Mouse (Mus musculus): ENCODE data around the gene Hnrnpa3.
"Not testable (repeated sequence)": the region's sequence is repeated elsewhere in the genome, so short reads cannot be mapped to it uniquely, and the experiment has no call there.

Hnrnpa3 gene

DNA sequence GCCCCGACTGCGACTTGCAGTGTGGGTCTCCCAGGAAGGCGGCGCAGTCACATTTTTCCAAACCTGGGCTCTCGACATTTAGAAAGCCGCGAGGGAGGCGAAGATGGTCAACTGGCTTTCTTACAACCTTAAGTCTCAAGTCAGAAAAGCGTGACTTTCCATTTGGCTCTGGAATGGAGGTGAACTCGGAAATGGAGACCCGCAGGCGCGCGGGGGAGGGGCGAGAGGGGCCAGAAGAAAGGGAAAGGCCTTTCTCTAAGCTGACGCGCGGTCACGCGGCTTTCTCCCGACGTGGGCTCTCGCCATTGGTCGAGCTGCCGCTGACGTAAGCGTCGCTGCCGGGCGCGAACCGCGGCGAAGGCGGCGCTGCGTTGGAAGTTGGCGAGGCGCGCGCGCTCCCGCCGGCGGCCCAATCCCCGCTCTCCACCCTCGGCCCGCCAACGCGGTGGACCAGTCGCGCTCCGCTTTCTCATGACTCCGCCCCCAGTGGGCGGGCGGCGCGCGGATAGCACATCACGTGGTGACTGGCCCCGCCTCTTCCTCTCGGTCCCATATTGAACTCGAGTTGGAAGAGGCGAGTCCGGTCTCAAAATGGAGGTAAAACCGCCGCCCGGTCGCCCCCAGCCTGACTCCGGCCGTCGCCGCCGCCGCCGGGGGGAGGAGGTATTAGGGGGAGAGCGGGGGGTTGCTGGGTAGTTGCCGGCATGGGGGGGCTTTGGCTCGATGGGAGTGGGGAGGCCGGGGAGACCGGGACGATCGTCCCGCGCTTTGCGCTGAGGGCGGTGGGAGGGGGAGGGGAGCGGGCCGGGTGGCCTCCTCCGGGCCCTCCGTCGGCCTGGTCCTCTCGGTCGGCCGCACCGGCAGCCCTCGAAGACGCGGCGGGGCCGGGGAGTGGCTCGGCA is at the start of gene Hnrnpa3:
Gene Hnrnpa3 (plus strand): TSS at position 535 of the 902 bp plus-strand sequence.
- DNase-seq (ENCODE audit: low spot score in 2 of 2): peak; percentile 96 to 98

DNA sequence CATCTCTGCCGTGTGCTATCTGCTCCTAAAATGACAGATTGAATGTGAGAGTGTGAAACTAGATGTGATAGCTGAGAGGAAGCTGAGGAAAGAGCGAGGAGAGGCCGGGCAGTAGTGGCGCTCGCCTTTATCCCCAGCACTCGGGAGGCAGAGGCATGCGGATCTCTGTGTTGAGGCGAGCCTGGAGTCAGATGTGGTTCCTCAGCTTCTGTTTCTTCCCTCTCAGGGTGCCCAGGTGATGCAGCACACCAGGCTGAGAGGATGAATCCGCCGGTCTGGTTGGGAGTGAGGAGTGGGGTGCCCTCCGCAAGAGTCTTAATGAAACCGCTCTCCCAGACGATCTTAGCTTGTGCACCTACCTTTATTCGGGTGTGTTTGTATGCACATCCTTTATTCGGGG is 49.1 kb upstream of the Hnrnpa3 start:
- DNase-seq (ENCODE audit: low spot score in 2 of 2): no peak

DNA sequence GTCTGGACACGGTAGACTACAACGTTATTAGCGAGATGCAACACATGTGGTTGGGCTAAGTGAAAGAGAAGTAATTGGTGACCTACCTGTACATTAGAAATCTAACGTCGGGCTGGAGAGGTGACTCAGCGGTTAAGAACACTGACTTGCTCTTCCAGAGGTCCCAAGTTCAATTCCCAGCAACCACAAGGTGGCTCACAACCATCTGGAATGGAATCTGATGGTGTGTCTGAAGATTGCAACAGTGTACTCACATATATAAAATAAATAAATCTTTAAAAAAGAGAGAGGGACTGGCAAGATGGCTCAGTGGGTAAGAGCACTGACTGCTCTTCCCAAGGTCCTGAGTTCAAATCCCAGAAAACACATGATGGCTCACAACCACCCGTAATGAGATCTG is 48.5 kb upstream of the Hnrnpa3 start:
- DNase-seq (ENCODE audit: low spot score in 2 of 2): not testable (repeated sequence)

DNA sequence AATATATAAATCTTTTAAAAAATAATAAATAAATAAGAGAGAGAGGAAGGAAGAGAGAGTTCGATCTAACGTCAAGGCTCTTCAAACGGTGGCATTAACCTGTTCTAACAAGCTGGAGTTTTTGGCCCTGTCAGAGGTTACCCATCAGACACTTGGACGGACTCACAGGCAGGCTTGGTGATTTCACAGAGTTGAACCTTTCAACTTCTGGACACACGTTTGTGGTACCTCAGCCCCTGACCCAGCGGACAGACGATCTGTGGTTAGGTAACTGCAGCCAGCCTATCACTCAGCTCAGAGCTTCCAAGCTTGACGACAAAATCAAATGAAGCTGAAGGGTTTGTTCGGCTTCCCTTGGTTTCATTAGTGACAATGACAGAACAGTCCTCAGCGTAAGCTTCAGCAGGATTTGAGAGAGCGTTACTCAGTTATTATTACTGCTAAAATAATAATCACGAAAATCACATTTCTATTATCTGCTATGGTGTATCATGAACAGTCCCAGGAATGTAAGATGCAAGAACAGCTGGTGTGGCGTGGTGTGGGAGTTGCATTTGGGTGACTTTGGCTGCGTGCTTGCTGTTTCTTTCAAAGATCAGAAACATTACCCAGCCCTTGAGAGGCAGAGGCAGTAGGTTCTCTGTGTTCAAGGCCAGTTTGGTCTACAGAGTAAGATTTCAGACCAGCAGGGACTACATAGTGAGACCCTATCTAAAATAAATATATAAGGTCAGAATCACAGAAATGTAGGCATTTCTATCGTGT is 47.8 kb upstream of the Hnrnpa3 start:
- peak in 1 of 2 experiments; percentile 18 for DNase-seq (ENCODE audit: low spot score in 2 of 2)

DNA sequence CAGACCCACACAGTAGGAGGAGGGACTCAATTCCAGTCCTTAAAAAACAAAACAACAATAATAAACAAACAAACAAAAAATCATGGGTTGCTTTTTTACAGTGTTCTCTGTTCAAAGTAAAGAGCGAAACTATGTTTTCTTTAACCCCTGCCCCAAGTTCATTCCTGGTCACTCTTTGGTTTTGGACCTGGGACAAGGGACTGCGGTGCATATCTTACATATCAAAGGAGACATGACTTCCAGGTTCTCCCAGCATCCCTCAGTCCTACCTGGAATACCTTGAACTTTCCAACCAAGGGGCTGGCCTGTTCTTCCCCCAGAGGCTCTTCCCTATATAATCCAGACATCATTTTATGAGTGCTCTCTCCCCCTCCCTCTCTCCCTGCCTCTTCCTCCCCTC is 47.1 kb upstream of the Hnrnpa3 start:
- DNase-seq (ENCODE audit: low spot score in 2 of 2): no peak

DNA sequence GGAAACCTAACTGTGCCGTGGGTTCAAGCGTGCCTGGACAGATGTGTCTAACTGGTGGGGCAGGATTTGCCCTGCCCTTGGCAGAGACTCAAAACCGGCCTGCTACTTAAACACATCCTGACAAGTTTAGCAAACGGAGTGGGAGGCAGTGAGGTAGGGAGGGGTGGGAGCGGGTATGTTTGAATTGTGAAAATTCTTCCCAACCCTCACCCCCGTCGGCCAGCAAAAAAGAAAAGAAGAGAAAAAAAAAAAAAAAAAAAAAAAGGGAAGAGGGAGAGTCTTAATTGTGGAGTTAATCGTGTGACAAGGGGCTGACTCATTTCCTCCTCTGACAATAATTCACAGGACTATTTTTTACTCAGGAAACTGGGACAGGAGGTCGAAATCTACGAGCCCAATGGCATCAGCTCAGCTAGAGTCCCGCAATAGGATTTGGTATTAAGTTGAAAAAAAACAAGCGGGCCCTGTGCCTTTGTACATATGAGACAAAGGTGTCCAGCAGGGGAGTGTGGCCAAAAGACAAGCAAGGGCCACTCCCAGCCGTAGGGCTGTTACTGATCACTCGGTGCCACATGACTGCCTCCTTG is 46.0 kb upstream of the Hnrnpa3 start:
- DNase-seq (ENCODE audit: low spot score in 2 of 2): peak; percentile 74 to 87

DNA sequence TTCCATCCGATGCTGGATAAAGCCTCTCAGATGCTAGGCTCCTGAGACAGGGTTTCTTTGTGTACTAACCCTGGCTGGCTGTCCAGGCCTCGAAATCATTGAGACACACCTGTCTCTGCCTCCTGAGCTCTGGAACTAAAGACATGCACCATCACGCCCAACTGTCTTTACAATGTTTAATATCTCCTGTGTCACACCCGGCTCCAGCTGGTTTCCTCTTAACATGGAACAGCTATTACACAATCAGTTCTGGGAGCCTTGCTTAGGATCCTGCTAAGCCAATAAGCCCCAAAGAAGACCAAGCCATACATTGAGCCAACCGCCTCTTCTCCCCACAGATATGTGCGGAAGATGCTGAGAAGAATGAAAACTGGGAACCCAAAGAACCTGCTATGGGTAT is 44.5 kb upstream of the Hnrnpa3 start:
- no peak for DNase-seq (ENCODE audit: low spot score in 2 of 2)

DNA sequence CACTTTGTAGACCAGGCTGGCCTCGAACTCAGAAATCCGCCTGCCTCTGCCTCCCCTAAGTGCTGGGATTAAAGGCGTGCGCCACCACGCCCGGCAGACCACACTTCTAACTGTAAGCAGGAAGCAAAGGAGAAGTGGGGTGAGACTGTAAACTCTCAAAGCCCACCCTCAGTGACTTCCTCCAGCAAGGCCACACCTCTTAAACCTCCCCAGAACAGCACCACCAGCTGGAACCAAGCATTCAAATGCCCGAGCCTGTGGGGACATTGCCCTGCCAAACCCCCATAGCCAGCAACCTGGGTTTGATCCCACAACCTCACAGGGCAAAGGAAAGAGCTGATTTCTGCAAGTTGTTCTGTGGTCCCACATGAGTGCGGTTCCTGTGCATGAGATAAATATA is 42.1 kb upstream of the Hnrnpa3 start:
- DNase-seq (ENCODE audit: low spot score in 2 of 2): no peak

DNA sequence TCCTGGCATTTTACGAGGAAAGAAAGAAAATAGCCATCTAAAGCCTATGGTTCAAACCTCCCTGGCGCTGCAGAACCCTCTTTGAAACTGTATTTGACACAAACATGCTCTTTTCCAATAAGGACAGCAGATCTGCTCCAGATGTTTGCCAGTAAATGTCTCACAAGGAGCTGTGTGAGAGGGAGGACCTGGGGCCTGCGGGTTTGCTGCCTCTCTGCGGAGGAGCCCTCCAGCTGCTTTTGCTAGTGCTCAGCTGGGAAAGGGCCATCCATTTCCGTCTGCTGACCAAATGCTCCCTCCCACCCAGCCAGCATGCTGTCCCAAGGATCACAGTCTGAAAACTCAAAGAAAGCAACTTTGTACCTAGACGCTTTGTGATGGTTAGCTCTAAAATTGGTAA is 40.3 kb upstream of the Hnrnpa3 start:
- no peak for DNase-seq (ENCODE audit: low spot score in 2 of 2)

DNA sequence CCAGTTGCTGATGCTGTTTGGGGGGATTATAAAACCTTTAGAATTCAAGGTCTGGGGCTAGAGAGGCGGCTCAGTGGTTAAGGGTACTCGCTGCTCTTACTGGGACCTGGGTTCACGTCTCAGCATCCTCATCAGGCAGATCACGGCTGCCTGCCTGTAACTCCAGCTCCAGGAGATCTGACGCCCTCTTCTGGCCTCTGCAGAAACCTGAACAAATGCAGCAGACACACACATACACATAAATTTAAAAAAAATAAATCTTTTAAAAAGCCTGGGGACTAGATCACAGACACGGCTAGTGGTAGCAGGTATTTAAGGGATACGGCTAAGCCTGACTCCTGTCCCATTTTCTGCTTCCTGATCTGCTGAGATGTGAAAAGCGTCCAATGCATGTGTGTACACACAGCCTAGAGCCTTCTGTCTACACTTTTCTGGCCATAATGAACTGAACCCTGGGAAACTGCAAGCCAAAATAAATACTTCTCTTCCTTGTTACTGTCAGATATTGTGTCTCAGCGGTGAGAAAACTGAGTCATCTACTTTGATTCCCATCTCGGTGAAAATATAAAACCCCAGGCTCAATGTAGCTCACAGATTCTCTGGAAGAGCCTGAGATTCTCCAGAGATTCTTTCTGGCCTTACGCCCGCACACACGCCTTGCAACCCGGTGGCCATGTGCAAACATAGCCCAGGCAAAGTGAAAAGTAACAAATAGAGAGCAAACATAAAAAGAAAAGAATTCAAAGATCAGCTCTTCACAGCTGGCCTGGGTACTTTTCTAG is 37.0 kb upstream of the Hnrnpa3 start:
- no peak for DNase-seq (ENCODE audit: low spot score in 2 of 2)

DNA sequence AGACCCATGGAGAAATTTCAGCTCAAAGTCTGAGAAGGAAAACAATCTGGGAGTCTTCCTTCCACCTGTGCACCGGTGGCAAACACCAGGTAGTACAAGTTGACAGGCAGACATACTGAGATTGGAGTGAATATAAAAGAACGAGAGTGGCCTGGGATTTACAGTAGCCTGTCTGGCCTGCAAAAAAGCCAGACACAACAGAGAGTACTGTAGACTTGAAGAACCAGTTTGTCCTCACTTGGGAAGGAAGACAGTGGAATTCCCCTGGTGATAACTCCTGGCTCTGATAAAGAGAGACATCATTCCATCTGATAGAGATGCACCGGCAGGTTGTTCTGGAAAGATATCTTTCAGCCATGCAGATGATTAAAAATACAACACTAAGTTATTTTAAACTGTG is 34.0 kb upstream of the Hnrnpa3 start:
- DNase-seq (ENCODE audit: low spot score in 2 of 2): no peak

DNA sequence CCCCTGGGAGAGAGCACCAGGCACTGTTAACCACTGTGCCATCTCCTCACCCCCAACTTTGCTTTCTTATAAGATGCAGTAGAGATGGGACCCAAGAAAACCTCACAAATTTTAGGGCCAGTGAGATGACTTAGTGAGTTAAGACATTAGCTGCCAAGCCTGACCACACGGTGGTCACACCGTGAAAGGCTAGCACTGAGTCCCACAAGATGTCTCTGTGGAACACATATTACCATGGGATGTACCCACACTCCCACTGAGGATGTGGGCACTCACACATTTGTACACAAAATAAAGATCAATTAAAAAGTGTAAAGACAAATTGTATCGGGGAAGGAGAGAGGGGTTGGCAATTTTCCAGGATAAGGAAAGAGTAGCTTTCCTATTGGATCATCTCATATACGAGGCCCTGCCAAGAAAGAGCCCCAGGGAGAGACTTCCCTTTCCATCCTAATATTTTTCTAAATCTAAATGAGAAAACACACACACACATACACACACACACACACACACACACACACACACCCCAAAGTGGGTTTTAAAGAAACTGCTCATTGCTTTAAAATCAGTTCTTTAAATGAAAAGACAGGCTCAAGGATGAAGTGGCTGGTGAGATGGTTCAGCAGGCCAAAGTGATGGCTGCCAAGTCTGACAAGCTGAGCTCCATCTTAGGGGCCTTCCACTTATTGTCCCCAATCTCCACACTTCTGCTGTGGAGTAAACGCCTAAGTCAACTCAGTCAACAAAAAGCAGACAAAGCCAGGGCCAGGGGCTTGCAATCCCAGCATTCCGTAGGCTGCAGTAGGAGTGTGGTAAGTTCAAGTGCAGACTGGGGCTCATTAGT is 32.2 kb upstream of the Hnrnpa3 start:
- no peak for DNase-seq (ENCODE audit: low spot score in 2 of 2)

DNA sequence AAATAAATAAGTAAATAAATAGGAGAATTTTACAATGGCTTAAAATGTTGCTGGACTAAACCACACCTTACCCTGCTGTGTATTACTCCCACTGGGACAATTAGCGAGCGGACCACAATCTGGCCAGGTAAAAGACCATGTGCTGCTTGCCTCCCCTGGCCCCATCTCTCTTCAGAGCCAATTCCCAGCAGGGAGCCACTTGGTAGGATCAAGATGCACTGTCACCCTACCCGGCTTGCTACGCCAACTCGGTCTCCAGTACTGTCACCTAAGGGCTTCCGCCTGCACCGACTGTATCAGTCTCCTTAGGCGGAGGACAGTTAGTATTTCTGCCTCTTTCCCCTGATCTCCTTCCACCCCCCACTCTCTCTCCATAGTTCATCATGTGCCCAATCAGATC is 30.6 kb upstream of the Hnrnpa3 start:
- DNase-seq (ENCODE audit: low spot score in 2 of 2): no peak

DNA sequence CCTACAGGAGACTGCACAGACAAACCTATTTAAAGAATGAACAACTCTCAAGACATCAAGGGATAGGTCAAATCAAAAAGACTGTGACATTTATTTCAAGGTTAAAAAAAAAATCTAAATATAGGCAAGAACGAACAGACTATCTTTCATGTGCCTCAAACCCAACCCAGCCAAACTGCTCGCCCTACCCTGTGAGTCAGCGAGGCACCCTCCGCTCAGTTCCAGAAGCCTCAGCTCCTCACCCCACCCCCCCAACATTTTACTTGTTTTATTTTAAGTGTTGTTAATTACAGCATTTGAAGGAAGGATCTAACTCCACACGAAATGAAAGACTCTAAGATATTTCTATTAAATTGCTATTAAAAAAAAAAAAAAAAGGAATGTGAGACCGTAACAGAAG is 27.6 kb upstream of the Hnrnpa3 start:
- no peak for DNase-seq (ENCODE audit: low spot score in 2 of 2)

DNA sequence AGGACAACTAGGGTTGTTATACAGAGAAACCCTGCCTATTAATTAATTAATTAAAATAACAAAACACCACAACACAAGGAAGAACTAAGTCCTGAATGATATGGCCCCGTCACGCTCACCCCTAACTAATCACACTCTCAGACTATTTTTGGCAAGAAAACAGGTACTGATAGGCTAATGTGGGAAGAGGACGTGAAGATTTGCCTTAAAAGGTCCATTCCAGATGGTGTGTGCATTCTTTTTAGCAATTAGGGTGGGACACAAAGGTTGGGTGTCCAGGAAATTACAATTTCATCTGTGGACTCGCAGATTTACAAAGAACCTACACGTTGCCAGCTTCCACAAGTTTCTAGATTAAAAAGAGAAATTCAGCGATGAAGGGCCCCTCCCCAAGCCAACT is 27.0 kb upstream of the Hnrnpa3 start:
- no peak for DNase-seq (ENCODE audit: low spot score in 2 of 2)

DNA sequence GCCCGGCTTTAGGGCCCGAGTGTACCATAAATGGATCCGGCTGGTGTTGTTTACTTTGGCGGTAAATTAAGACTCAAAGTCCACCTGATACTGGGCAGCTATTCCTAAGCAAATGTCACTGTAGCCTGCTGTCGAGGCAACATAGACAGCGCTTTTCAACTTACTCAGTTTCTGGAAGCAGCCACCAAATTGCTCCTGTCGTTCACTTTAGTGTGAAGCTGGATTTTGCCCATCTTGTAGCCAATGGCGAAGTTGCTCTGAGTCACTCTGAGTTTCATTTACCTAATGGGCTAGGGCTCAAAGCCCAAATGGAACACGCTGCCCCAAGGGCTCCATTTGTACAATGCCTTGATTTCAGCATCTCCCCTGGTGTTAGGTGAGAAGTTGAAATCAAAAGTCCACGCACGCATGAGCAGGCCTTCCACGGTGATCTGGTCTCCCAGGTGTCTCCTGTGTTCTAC is 26.3 kb upstream of the Hnrnpa3 start:
- DNase-seq (ENCODE audit: low spot score in 2 of 2): no peak

DNA sequence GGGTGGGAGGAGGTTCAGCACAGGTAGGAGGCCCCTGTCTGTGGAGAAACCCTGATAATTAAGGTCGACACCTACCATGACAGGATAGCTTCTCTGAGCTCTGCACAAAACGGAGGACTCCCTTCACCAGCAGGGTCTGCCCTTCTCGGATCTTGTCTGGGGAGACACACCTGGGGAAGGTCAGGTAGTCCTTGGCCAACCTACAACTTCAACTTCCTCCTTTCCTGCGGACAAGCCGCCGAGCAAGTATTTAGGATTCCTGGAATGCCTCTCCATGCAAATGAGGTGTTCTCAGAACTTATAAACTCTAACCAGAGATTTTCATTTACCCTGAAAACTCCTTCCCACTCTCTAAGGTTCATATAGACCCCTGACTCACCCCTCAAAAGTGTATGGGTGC is 25.7 kb upstream of the Hnrnpa3 start:
- DNase-seq (ENCODE audit: low spot score in 2 of 2): no peak

DNA sequence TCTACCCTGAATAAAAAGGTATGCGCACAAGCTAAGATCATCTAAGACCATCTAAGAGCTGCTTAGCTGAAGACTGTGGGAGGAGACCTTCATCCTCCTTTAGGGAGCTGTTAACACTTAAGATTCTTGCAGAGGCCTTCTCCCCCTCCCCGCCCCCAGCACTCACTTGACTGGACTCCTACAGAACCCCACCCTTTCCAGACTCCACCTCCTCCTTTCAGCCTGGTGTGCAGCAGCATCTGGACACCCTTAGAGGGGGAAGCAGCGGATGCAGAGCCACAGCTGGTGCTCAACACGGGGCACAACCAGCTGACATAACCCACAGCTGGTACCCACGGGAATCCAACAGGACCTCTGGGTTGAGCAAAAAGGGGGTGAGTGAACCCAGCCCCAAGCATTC is 25.3 kb upstream of the Hnrnpa3 start:
- DNase-seq (ENCODE audit: low spot score in 2 of 2): no peak

DNA sequence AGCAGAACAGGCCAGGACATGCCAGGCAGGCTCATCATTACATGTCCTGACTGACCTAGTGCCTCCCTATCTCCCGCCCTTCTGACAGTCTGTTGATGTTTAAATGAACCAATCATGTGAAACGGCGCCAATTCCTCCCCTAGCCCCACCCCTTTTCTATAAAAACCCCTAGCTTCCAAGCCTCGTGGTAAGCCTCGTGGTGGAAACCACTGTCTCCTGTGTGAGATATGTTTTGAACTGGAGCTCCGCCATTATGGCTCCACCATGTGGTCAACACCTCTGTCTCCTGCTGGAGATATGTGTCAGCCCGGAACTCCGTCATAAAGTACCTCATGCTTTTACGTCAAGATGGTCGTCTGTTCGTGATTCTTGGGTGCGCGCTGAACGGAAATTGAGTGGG is 24.6 kb upstream of the Hnrnpa3 start:
- not testable (repeated sequence) for DNase-seq (ENCODE audit: low spot score in 2 of 2)

DNA sequence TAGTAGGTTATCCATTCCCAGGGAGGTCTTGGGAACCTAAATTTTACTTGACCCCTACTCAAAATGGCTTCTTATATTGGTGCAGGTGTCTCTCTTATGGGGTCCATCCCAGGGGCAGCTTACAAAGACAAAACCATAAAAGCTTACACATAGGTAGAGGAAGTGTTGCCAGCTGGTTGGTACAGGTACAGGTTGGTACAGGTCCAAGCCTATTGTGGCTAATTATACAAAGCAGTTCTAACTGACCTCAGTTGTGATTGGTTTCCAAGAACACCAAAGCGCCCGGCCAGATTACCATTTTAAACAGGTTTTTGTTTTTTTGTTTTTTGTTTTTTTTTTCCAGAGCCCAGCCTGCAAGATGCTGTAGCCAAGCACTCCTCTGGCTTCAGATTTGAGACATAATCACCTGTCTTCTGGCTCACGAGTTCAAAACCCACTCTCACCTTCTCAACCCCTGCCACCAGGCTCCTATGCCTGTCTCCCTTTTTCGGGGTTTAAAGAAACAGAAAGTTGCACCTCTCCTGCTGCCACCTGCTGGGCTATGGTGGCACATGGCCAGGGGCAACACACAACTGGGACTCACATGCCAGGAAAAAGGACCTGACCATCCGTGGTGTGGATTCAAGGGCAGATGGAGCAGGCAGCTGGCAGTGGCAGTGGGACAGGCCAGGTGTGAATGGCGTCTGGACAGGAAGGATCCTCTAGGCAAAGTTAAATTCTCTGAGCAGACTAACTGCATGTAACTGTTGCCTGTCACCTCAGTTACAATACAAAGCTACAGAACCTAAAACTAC is 22.6 kb upstream of the Hnrnpa3 start:
- DNase-seq (ENCODE audit: low spot score in 2 of 2): no peak
